Mouse (Mus musculus) CH12.LX (cell line): ENCODE results near the gene Lsp1. TPM values are rescaled to one million over a fixed set of nuclear protein-coding genes. Genes with fewer than 3 reads are reported as not detected.

Source experiments
- DNase-seq: peaks from one replicate; pipeline ENCODE4 v3.0.0-alpha.2; 2013; ENCODE audit errors: extremely low read depth
- H3K27ac ChIP-seq: 2 replicates; pipeline ENCODE4 v1.5.1; 2012; ENCODE audit warnings: low read depth, mild to moderate bottlenecking, control low read depth, moderate library complexity; ENCODE audit not compliant: insufficient read depth
- H3K27me3 ChIP-seq: replicated peaks from 2 replicates; pipeline ENCODE3; 2012; ENCODE audit warnings: inconsistent platforms
- H3K36me3 ChIP-seq, 2 experiments: replicated peaks in 1 of 2; 2 replicates each; pipeline versions ENCODE3 to v1.6.1; 2012; ENCODE audit warnings: inconsistent platforms in 1 of 2, low read length in 1 of 2, mild to moderate bottlenecking in 1 of 2, mixed read lengths in 1 of 2, moderate library complexity in 1 of 2; ENCODE audit not compliant: control insufficient read depth in 1 of 2, insufficient read depth in 1 of 2
- H3K4me1 ChIP-seq, 2 experiments: 2 replicates each; pipeline ENCODE4 v1.6.1; 2012; ENCODE audit warnings: inconsistent platforms in 1 of 2, moderate library complexity in 1 of 2; ENCODE audit not compliant: insufficient read depth in 2 of 2, control insufficient read depth in 1 of 2
- H3K4me2 ChIP-seq: 2 replicates; pipeline ENCODE4 v1.6.1; 2012; ENCODE audit warnings: low read depth, mild to moderate bottlenecking, control low read depth; ENCODE audit not compliant: poor library complexity, insufficient read depth, severe bottlenecking
- H3K4me3 ChIP-seq, 3 experiments: fragments of 150-350 bp in 1 of 3; sonication (generic) in 1 of 3; replicated peaks in 1 of 3; 2 replicates each; pipeline versions ENCODE3 to v1.5.1; 2011 to 2012; ENCODE audit warnings: low read depth in 2 of 3, low read length in 2 of 3, mild to moderate bottlenecking in 2 of 3, moderate library complexity in 2 of 3, control low read depth in 1 of 3, improper control_type of control experiment in 1 of 3, inconsistent platforms in 1 of 3, mixed read lengths in 1 of 3; ENCODE audit not compliant: poor library complexity in 1 of 3
- H3K79me2 ChIP-seq: replicated peaks from 2 replicates; pipeline ENCODE4 v1.6.1; 2012; ENCODE audit warnings: mild to moderate bottlenecking, moderate library complexity; ENCODE audit not compliant: control insufficient read depth, poor library complexity, insufficient read depth, severe bottlenecking; ENCODE audit errors: extremely low read depth
- H3K9ac ChIP-seq: 2 replicates; pipeline ENCODE4 v1.6.1; 2012; ENCODE audit warnings: low read depth, mild to moderate bottlenecking, control low read depth, moderate library complexity; ENCODE audit not compliant: insufficient read depth
- H3K9me3 ChIP-seq: replicated peaks from 2 replicates; pipeline ENCODE3; 2012; ENCODE audit warnings: low read length, inconsistent platforms, mixed read lengths
- E2F4 ChIP-seq: IDR thresholded peaks from 2 replicates; pipeline ENCODE4 v1.6.1; 2011; ENCODE audit warnings: low read depth, low read length, improper control_type of control experiment; ENCODE audit not compliant: insufficient replicate concordance
- HCFC1 ChIP-seq: IDR thresholded peaks from 2 replicates; pipeline ENCODE4 v1.6.1; 2012; ENCODE audit warnings: low read depth, mild to moderate bottlenecking, inconsistent platforms, low read length, improper control_type of control experiment
- IRF4 ChIP-seq: IDR thresholded peaks from 2 replicates; pipeline ENCODE4 v1.6.1; 2014; ENCODE audit warnings: low read depth, mild to moderate bottlenecking, inconsistent platforms, low read length, improper control_type of control experiment
- MAFK ChIP-seq: IDR thresholded peaks from 2 replicates; pipeline ENCODE4 v1.6.1; 2011; ENCODE audit warnings: low read length, improper control_type of control experiment; ENCODE audit not compliant: insufficient replicate concordance
- MEF2A ChIP-seq: IDR thresholded peaks from 2 replicates; pipeline ENCODE4 v1.6.1; 2014; ENCODE audit warnings: low read depth, mild to moderate bottlenecking, inconsistent platforms, low read length, improper control_type of control experiment, borderline replicate concordance
- MXI1 ChIP-seq: IDR thresholded peaks from 2 replicates; pipeline ENCODE4 v1.6.1; 2011; ENCODE audit warnings: mild to moderate bottlenecking, low read depth, low read length, improper control_type of control experiment
- RAD21 ChIP-seq: IDR thresholded peaks from 2 replicates; pipeline ENCODE4 v1.6.1; 2011; ENCODE audit warnings: low read depth, mild to moderate bottlenecking, low read length, improper control_type of control experiment, moderate library complexity
- RCOR1 ChIP-seq: conservative IDR thresholded peaks from 2 replicates; pipeline ENCODE4 v1.6.1; 2012; ENCODE audit warnings: low read depth, mild to moderate bottlenecking, inconsistent platforms, low read length, improper control_type of control experiment
- UBTF ChIP-seq: IDR thresholded peaks from 2 replicates; pipeline ENCODE4 v1.6.1; 2012; ENCODE audit warnings: low read depth, mild to moderate bottlenecking, inconsistent platforms, low read length, improper control_type of control experiment, moderate library complexity
- ZC3H11A ChIP-seq: IDR thresholded peaks from 2 replicates; pipeline ENCODE4 v1.6.1; 2012; ENCODE audit warnings: low read depth, mild to moderate bottlenecking, inconsistent platforms, low read length, improper control_type of control experiment
- ZNF384 ChIP-seq: IDR thresholded peaks from 2 replicates; pipeline ENCODE4 v1.6.1; 2012; ENCODE audit warnings: low read depth, low read length, improper control_type of control experiment, inconsistent platforms
- dilution Hi-C: fragments of 300-500 bp; cut with MboI; formaldehyde crosslinking; loops from 2 replicates; pipeline ENCODE4 v1.14.3; 2020; ENCODE audit warnings: low sequenced_read_pairs; ENCODE audit not compliant: extremely low pct_unique_long_range_greater_than_20kb, extremely low pct_ligation_motif_present
- in situ Hi-C: fragments of 300-500 bp; cut with MboI; formaldehyde crosslinking; loops from 3 replicates; pipeline ENCODE4 v1.14.3; 2019; ENCODE audit warnings: low sequenced_read_pairs, low pct_ligation_motif_present, low pct_unique_long_range_greater_than_20kb, mixed read lengths
- polyA plus RNA-seq: library from polyadenylated mRNA; unstranded; fragments of >175 nt; gene quantifications from 2 replicates; pipeline ENCODE4 v1.2.1, GENCODE M21; 2012; ENCODE audit warnings: low read depth; ENCODE audit not compliant: insufficient read length
- total RNA-seq, 2 experiments: library from RNA; depleted of rRNA; stranded (reverse); fragments of 300-350 nt in 1 of 2; fragments of >200 nt in 1 of 2; gene quantifications; 2 replicates each; pipeline ENCODE4 v1.2.3; 2012 to 2014

The Lsp1 gene
- total and polyA plus RNA-seq, 3 experiments, result 364 to 715 (median 367) TPM

DNA sequence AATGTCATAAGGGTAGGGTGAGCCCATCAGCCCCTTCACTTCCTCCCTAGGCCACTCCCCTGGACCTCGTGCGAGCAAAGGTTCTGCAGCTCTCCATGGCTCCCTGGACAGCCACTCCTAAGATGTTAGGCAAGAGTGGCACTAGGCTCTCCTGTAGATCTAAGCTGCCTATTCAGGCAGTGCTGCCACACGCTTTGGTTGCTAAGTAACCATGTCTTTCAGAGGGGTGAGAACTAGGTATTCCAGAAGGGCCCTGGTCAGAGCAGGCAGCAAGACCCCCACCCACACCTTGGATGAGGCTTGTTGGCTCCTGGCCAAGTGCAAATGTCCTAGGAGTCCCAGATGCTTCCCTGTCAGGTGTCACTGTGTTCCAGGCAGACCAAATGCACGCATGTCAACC lies 45.9 kb downstream of the Lsp1 start:
- TF ChIP-seq UBTF, result no peak
- Histone ChIP-seq H3K27ac (no peak overlapping the region), H3K36me3 (peaks cover 0 to 21% of the 10 kb centered on the region in 2 experiments), H3K9me3 (no peaks in the 10 kb centered on the region), H3K4me3 (peak overlapping the region in 1 of 3 experiments; percentile 38), H3K9ac (no peak overlapping the region), H3K4me2 (no peak overlapping the region), H3K27me3 (no peaks in the 10 kb centered on the region), H3K79me2 (no peaks in the 10 kb centered on the region), H3K4me1 (peaks cover 19 to 71% of the 10 kb centered on the region in 2 experiments)
- DNase-seq, result peak; percentile 40
- dilution Hi-C loops (no loop called here), in situ Hi-C loops (no loop called here)

DNA sequence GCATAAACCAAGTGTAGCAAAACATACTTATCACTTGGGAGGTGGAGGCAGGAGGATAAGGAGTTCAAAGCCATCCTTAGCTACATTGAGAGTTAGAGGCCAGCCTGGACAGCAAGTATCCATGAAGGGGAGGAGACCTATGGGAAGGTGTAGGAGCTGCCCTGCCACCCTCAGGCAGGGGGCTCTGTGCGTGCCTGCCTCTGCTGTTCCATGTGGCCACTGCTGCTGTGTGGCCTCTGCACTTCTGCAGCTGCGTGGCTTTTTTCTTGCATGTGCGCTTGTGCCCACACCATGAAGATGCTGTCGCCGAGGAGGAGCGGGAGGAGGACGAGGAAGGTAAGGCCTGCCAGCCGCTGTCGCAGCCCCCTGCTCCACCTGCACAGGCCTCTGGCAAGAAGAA lies 46.8 kb downstream of the Lsp1 start:
- H3K4me1 ChIP-seq, result peaks cover 19 to 67% of the 10 kb centered on the region in 2 experiments
- no peaks in the 10 kb centered on the region for H3K27me3 ChIP-seq
- no peak overlapping the region for H3K4me2 ChIP-seq
- DNase-seq, result no peak
- no peaks in the 10 kb centered on the region for H3K9me3 ChIP-seq
- no peak overlapping the region for H3K27ac ChIP-seq
- TF ChIP-seq MXI1 (no peak), ZC3H11A (no peak), MEF2A (no peak), HCFC1 (no peak), RCOR1 (no peak), MAFK (no peak)
- dilution Hi-C loops (no loop called here), in situ Hi-C loops (no loop called here)
- peaks cover 0 to 17% of the 10 kb centered on the region in 2 experiments for H3K36me3 ChIP-seq
- H3K9ac ChIP-seq, result no peak overlapping the region
- H3K79me2 ChIP-seq, result no peaks in the 10 kb centered on the region
- no peak overlapping the region for H3K4me3 ChIP-seq

DNA sequence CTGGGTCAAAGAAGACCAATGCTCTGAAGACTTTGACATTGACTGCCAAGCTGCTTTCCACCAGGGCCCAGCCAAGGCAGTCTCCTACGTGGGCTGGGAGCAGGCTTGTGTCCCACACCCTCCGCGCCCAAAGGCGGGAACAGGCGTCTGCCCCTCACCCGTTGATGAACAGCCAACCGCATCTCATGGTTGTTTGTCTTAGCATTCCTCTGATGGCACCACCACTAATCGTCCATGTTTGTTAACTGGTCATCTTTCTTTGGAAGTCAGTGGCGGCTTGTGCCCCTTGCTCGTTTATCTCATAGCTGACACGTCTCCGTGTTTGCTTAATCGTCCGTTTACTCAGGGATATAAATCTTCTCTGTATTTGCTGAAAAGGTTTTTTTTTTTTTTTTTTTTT lies 48.9 kb downstream of the Lsp1 start:
- DNase-seq, result no peak
- TF ChIP-seq IRF4 (no peak), ZNF384 (no peak), E2F4 (no peak), RAD21 (no peak)
- TF ChIP-seq, all 38 proteins: peak for 0
- H3K4me3 ChIP-seq, result no peak overlapping the region
- H3K4me1 ChIP-seq, result peaks cover 19 to 63% of the 10 kb centered on the region in 2 experiments
- dilution Hi-C loops (no loop called here), in situ Hi-C loops (no loop called here)
- no peak overlapping the region for H3K9ac ChIP-seq
- no peaks in the 10 kb centered on the region for H3K27me3 ChIP-seq
- H3K79me2 ChIP-seq, result no peaks in the 10 kb centered on the region
- no peaks in the 10 kb centered on the region for H3K9me3 ChIP-seq
- no peak overlapping the region for H3K27ac ChIP-seq
- no peak overlapping the region for H3K4me2 ChIP-seq
- H3K36me3 ChIP-seq, result peaks cover 0 to 25% of the 10 kb centered on the region in 2 experiments
